Comparison of ENCODE assay signal across 11 mouse cellular contexts in the genomic region with DNA sequence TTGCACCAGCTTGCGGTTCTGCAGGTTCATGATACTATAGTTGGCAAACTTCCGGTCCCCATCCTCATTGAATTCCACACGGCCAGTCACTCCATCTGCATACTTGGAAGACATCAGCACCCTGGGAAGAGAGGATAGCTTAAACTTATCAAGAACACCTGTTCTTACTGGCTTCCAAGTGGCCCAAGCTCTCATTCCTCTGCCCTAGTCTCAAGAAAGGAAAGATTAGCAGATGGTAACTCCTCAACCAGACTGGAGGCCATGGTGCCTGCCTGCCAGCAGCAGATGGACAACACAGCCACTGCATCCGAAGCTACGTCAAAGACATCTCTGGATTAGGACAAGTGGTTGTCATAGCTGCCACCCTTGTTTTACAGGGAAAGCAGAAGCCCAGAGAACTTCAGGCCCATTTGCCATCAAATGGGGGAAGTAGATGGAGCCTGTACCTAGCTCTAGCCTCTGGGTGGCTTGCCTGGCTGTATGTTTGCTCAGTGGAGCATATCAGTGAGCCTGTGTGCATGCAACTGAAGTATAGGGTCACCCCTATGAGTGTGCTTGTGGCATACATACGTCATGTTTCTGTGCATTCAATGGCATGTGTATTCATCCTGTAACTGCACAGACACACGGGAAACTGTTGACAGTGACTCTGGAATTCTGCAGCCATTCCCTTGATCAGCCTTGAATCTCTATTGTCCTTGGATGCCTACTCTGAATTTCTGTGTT. TPM values are rescaled to one million over a fixed set of nuclear protein-coding genes. Genes with fewer than 3 reads are reported as not detected.
DNase-seq lines count a peak whose midpoint lies in the region; ATAC-seq lines count a peak whose summit lies in the region.
"Had no signal": no experiment of that assay in that cellular context is flagged by ENCODE, and none has a peak within 500 bp of the region (broad histone marks: within the 10 kb centered on the region; RNA-seq: fewer than 3 reads in every experiment).

No protein-coding gene starts in this region.

- H3K4me1 ChIP-seq in heart, embryonic 15.5 days (replicated peaks): peaks cover 7% of the 10 kb centered on the region
- H3K4me1 ChIP-seq in hindbrain, embryonic 12.5 days: peaks cover 13% of the 10 kb centered on the region
- H3K4me1 ChIP-seq in midbrain, embryonic 14.5 days (ENCODE audit: control insufficient read depth, insufficient read depth, low read length): 0 out of 2 replicates have a peak, but pooled peaks cover 4% of the 10 kb centered on the region

- peak overlapping the region; percentile 81; the same call in 1 of the 2 replicates for H3K4me2 ChIP-seq in heart, embryonic 15.5 days
- peak overlapping the region; percentile 84 for H3K4me2 ChIP-seq in hindbrain, embryonic 12.5 days (replicated peaks)
- H3K4me2 ChIP-seq in midbrain, embryonic 14.5 days (ENCODE audit: low read length): peak overlapping the region; percentile 76

- no peaks in the 10 kb centered on the region for H3K36me3 ChIP-seq in heart, embryonic 15.5 days
- H3K36me3 ChIP-seq in hindbrain, embryonic 12.5 days: no peaks in the 10 kb centered on the region
- peaks cover 5% of the 10 kb centered on the region; the same call in 1 of the 2 replicates for H3K36me3 ChIP-seq in midbrain, embryonic 14.5 days (ENCODE audit: control insufficient read depth, insufficient read depth, low read length)

- H3K27me3 ChIP-seq in heart, embryonic 15.5 days: peaks cover 73% of the 10 kb centered on the region
- H3K27me3 ChIP-seq in hindbrain, embryonic 12.5 days: peaks cover 62% of the 10 kb centered on the region
- H3K27me3 ChIP-seq in midbrain, embryonic 14.5 days (ENCODE audit: control insufficient read depth, insufficient read depth, low read length): peaks cover 15% of the 10 kb centered on the region

- no peak for ATAC-seq in heart, embryonic 15.5 days (replicated peaks; ENCODE audit: insufficient number of reproducible peaks, insufficient read depth, low FRiP score, low read depth)
- ATAC-seq in hindbrain, embryonic 12.5 days (ENCODE audit: low FRiP score): peak; percentile 24; the same call in 1 of the 2 replicates
- no peak for ATAC-seq in midbrain, embryonic 14.5 days (ENCODE audit: low FRiP score, low TSS enrichment)

- no peak for DNase-seq in heart, postnatal 25 days (ENCODE audit: low spot score)
- DNase-seq in cerebellum, adult 9-10 months: peak; percentile 92
- DNase-seq in midbrain, embryonic 14.5 days: no peak
- no peak for DNase-seq in adrenal gland, adult 8-10 months
- no peak for DNase-seq in lung, adult 18-20 months
- no peak for DNase-seq in T-cell, adult 2 months (ENCODE audit: low spot score)

- no peak overlapping the region for H3K9ac ChIP-seq in heart, embryonic 15.5 days
- H3K9ac ChIP-seq in hindbrain, embryonic 12.5 days: 0 out of 2 replicates have a peak overlapping the region, but pooled peaks have one; percentile 66
- no peak overlapping the region; the same call in 1 of the 2 replicates for H3K9ac ChIP-seq in midbrain, embryonic 14.5 days (replicated peaks; ENCODE audit: low read length)

- H3K27ac ChIP-seq in heart, embryonic 15.5 days: no peak overlapping the region
- no peak overlapping the region for H3K27ac ChIP-seq in hindbrain, embryonic 12.5 days
- no peak overlapping the region for H3K27ac ChIP-seq in midbrain, embryonic 14.5 days (replicated peaks; ENCODE audit: low read depth, low read length)
- H3K27ac ChIP-seq: macrophage had no signal

- 63% methylated on average over 7 of the region's 7 CpGs for WGBS in heart, embryonic 15.5 days
- 73% methylated on average over 7 of the region's 7 CpGs for WGBS in hindbrain, embryonic 12.5 days
- 70% methylated on average over 7 of the region's 7 CpGs for WGBS in midbrain, embryonic 14.5 days

- 0 out of 2 replicates have a peak overlapping the region, but pooled peaks have one; percentile 45 for H3K4me3 ChIP-seq in heart, embryonic 15.5 days
- H3K4me3 ChIP-seq in hindbrain, embryonic 12.5 days: peak overlapping the region; percentile 38
- peak overlapping the region; percentile 41 for H3K4me3 ChIP-seq in midbrain, embryonic 14.5 days (replicated peaks; ENCODE audit: low read depth, low read length)

- H3K9me3 ChIP-seq in heart, embryonic 15.5 days (replicated peaks): no peaks in the 10 kb centered on the region
- H3K9me3 ChIP-seq in hindbrain, embryonic 12.5 days (replicated peaks): no peaks in the 10 kb centered on the region
- H3K9me3 ChIP-seq in midbrain, embryonic 14.5 days (ENCODE audit: control insufficient read depth, low read length): no peaks in the 10 kb centered on the region

- intact Hi-C loops in heart, postnatal 25 days (cut with DNase I): no loop called here

RNA-seq across cellular contexts. Expression of a gene that starts 14.4 kb away (rescaled TPM):
- 0.28 and 0.89 TPM in 2 replicates for polyA plus RNA-seq in heart, embryonic 15.5 days (2015; fragmentation: Nextera tagmentation; extraction: Ambion mirVana)
- not detected for total RNA-seq in heart, postnatal 25 days (2021)
- polyA plus RNA-seq in hindbrain, embryonic 12.5 days (2016; fragmentation: Nextera tagmentation; extraction: Ambion mirVana): not detected in 2 replicates
- polyA plus RNA-seq in midbrain, embryonic 14.5 days (2014; fragmentation: Nextera tagmentation; extraction: Ambion mirVana): 0.30 TPM in 1 of 2 replicates, not detected in the other
- total RNA-seq in adrenal gland, adult 8-10 months (2022): not detected
- polyA plus RNA-seq: macrophage had no signal

RNA-seq across cellular contexts. Expression of a gene that starts 14.9 kb away (rescaled TPM):
- polyA plus RNA-seq in heart, embryonic 15.5 days (2015; fragmentation: Nextera tagmentation; extraction: Ambion mirVana): 0.25 and 0.28 TPM in 2 replicates
- not detected for total RNA-seq in heart, postnatal 25 days (2021)
- polyA plus RNA-seq in hindbrain, embryonic 12.5 days (2016; fragmentation: Nextera tagmentation; extraction: Ambion mirVana): 6.3 and 6.9 TPM in 2 replicates
- 40.5 and 41.3 TPM in 2 replicates for polyA plus RNA-seq in midbrain, embryonic 14.5 days (2014; fragmentation: Nextera tagmentation; extraction: Ambion mirVana)
- 10 to 100 TPM; 13.0 to 21.3 (median 17.8) TPM for total RNA-seq in adrenal gland, adult 8-10 months (2022)
- polyA plus RNA-seq: heart, embryonic 16.5 days; macrophage had no signal

RNA-seq across cellular contexts. Expression of a gene that starts 16.1 kb away (rescaled TPM):
- polyA plus RNA-seq in heart, embryonic 15.5 days (2015; fragmentation: Nextera tagmentation; extraction: Ambion mirVana): not detected in 2 replicates
- not detected for total RNA-seq in heart, postnatal 25 days (2021)
- polyA plus RNA-seq in hindbrain, embryonic 12.5 days (2016; fragmentation: Nextera tagmentation; extraction: Ambion mirVana): not detected in 2 replicates
- not detected in 2 replicates for polyA plus RNA-seq in midbrain, embryonic 14.5 days (2014; fragmentation: Nextera tagmentation; extraction: Ambion mirVana)
- total RNA-seq in adrenal gland, adult 8-10 months (2022): not detected
- polyA plus RNA-seq: brain, embryonic 14.5 days; heart, embryonic 16.5 days; macrophage had no signal

RNA-seq across cellular contexts. Expression of a gene that starts 28.0 kb away (rescaled TPM):
- 30.2 and 31.1 TPM in 2 replicates for polyA plus RNA-seq in heart, embryonic 15.5 days (2015; fragmentation: Nextera tagmentation; extraction: Ambion mirVana)
- total RNA-seq in heart, postnatal 25 days (2021): 10 to 100 TPM; 18.0 to 20.9 TPM
- polyA plus RNA-seq in hindbrain, embryonic 12.5 days (2016; fragmentation: Nextera tagmentation; extraction: Ambion mirVana): 73.5 and 78.8 TPM in 2 replicates
- polyA plus RNA-seq in midbrain, embryonic 14.5 days (2014; fragmentation: Nextera tagmentation; extraction: Ambion mirVana): 71.2 and 78.7 TPM in 2 replicates
- 10 to 100 TPM; 66.5 to 71.9 (median 67.6) TPM for total RNA-seq in adrenal gland, adult 8-10 months (2022)

RNA-seq across cellular contexts. Expression of a gene that starts 31.8 kb away (rescaled TPM):
- 67.5 and 92.0 TPM in 2 replicates for polyA plus RNA-seq in heart, embryonic 15.5 days (2015; fragmentation: Nextera tagmentation; extraction: Ambion mirVana)
- total RNA-seq in heart, postnatal 25 days (2021): 10 to 100 TPM; 38.4 to 40.7 TPM
- 147 and 152 TPM in 2 replicates for polyA plus RNA-seq in hindbrain, embryonic 12.5 days (2016; fragmentation: Nextera tagmentation; extraction: Ambion mirVana)
- polyA plus RNA-seq in midbrain, embryonic 14.5 days (2014; fragmentation: Nextera tagmentation; extraction: Ambion mirVana): 112 and 117 TPM in 2 replicates
- 100 to 1,000 TPM in 3 of 4 experiments, 10 to 100 TPM in 1; 94.6 to 118 (median 102) TPM for total RNA-seq in adrenal gland, adult 8-10 months (2022)
